Comparison of ENCODE assay signal across 8 mouse cellular contexts in genomic region chr5:25010438-25010892, GRCm38 (mm10).
DNase-seq lines count a peak whose midpoint lies in the region; ATAC-seq lines count a peak whose summit lies in the region.

No protein-coding gene starts in this region.

- H3K4me1 ChIP-seq in intestine, embryonic 16.5 days (ENCODE audit: control insufficient read depth, insufficient read depth, low read length) = peaks cover 37% of the 10 kb centered on the region
- peaks cover 42% of the 10 kb centered on the region for H3K4me1 ChIP-seq in midbrain, embryonic 10.5 days

- no peaks in the 10 kb centered on the region for H3K9me3 ChIP-seq in intestine, embryonic 16.5 days (ENCODE audit: control insufficient read depth, low read length)
- no peaks in the 10 kb centered on the region for H3K9me3 ChIP-seq in midbrain, embryonic 10.5 days (replicated peaks)

- peak overlapping the region; percentile 36 for H3K4me2 ChIP-seq in intestine, embryonic 16.5 days (ENCODE audit: low read depth, low read length)

- no peak overlapping the region for H3K4me3 ChIP-seq in intestine, embryonic 16.5 days (ENCODE audit: low read length)
- H3K4me3 ChIP-seq in midbrain, embryonic 10.5 days = peak overlapping the region; percentile 26

- WGBS in intestine, embryonic 16.5 days = 3% methylated on average over 9 of the region's 9 CpGs
- WGBS in midbrain, embryonic 10.5 days = 3% methylated on average over 9 of the region's 9 CpGs

- H3K9ac ChIP-seq in intestine, embryonic 16.5 days (ENCODE audit: low read depth, low read length) = peak overlapping the region; percentile 47

- peak; percentile 92 for DNase-seq in adrenal gland, adult 2 months
- DNase-seq in embryo, embryonic 11.5 days (ENCODE audit: low read depth, low spot score) = peak; percentile 66
- DNase-seq in gastrocnemius, postnatal 4 days (ENCODE audit: low spot score in 2 of 2) = peak; percentile 82 to 92
- DNase-seq in left cerebral cortex, postnatal 25 days (ENCODE audit: low spot score in 2 of 2) = peak; percentile 78 to 92
- peak; percentile 89 for DNase-seq in midbrain, embryonic 10.5 days (ENCODE audit: low spot score)
- peak; percentile 61 to 76 for DNase-seq in right cerebral cortex, postnatal 36 days (ENCODE audit: low spot score in 2 of 2)
- peak; percentile 82 for DNase-seq in yolk sac, embryonic 10.5 days (ENCODE audit: low spot score)

- intact Hi-C loops in left cerebral cortex, postnatal 25 days (cut with DNase I) = loop anchor here (5.0 kb wide), 1 partner anchor 338 kb away; no protein-coding TSS in a partner anchor

- H3K27me3 ChIP-seq in intestine, embryonic 16.5 days (replicated peaks; ENCODE audit: control insufficient read depth, insufficient read depth, low read length) = no peaks in the 10 kb centered on the region
- H3K27me3 ChIP-seq in midbrain, embryonic 10.5 days (ENCODE audit: low read depth, poor library complexity, severe bottlenecking) = peaks cover 26% of the 10 kb centered on the region

- H3K36me3 ChIP-seq in intestine, embryonic 16.5 days (ENCODE audit: control insufficient read depth, insufficient read depth, low read length) = no peaks in the 10 kb centered on the region
- H3K36me3 ChIP-seq in midbrain, embryonic 10.5 days = no peaks in the 10 kb centered on the region

- peak; percentile 49 for ATAC-seq in intestine, embryonic 16.5 days

- H3K27ac ChIP-seq in intestine, embryonic 16.5 days (ENCODE audit: low read length) = peak overlapping the region; percentile 34
- 0 out of 2 replicates have a peak overlapping the region, but pooled peaks have one; percentile 42 for H3K27ac ChIP-seq in midbrain, embryonic 10.5 days (replicated peaks)
